Mouse (Mus musculus) liver, embryonic 16.5 days (tissue): ENCODE measurements around the gene Rab5if. TPM values are rescaled to one million over a fixed set of nuclear protein-coding genes. Genes with fewer than 3 reads are reported as not detected.

Experiments
- ATAC-seq: fragments of 200-750 bp; cut with Nextera tagmentation; 2 replicates; pipeline ENCODE4 v1.8.0; 2017; ENCODE audit warnings: low read depth, mild to moderate bottlenecking, moderate number of reproducible peaks, moderate library complexity
- H3K27ac ChIP-seq: fragments of 300-500 bp; sonication (generic); 2 replicates; pipeline ENCODE4 v1.5.1; 2014; ENCODE audit warnings: mild to moderate bottlenecking, low read length
- H3K27me3 ChIP-seq: fragments of 300-500 bp; sonication (generic); 2 replicates; pipeline ENCODE4 v1.6.1; 2014; ENCODE audit warnings: low read depth, low read length, mixed read lengths; ENCODE audit not compliant: control insufficient read depth, insufficient read depth
- H3K36me3 ChIP-seq: fragments of 300-500 bp; sonication (generic); 2 replicates; pipeline ENCODE4 v1.6.1; 2014; ENCODE audit warnings: mild to moderate bottlenecking; ENCODE audit not compliant: control insufficient read depth, insufficient read depth
- H3K4me1 ChIP-seq: fragments of 300-500 bp; sonication (generic); 2 replicates; pipeline ENCODE4 v1.6.1; 2014; ENCODE audit warnings: low read depth, low read length, mixed read lengths; ENCODE audit not compliant: control insufficient read depth
- H3K4me2 ChIP-seq: fragments of 300-500 bp; sonication (generic); 2 replicates; pipeline ENCODE4 v1.6.1; 2014; ENCODE audit warnings: low read depth, low read length, mixed read lengths
- H3K4me3 ChIP-seq: fragments of 300-500 bp; sonication (generic); 2 replicates; pipeline ENCODE4 v1.5.1; 2014; ENCODE audit warnings: low read depth, mild to moderate bottlenecking, low read length
- H3K9ac ChIP-seq: fragments of 300-500 bp; sonication (generic); 2 replicates; pipeline ENCODE4 v1.6.1; 2014; ENCODE audit warnings: low read depth, low read length
- H3K9me3 ChIP-seq: fragments of 300-500 bp; sonication (generic); replicated peaks from 2 replicates; pipeline ENCODE4 v1.6.1; 2016; ENCODE audit warnings: low read length; ENCODE audit not compliant: control insufficient read depth
- WGBS: fragments of 180-500 bp; shearing (Covaris S2); extraction: QIAGEN DNeasy Blood & Tissue Kit; methylation state at CpG from one replicate; pipeline ENCODE4 v1.1.7; 2014; ENCODE audit not compliant: insufficient replicate concordance; 5-methylcytosine and 5-hydroxymethylcytosine counted together
- polyA plus RNA-seq: library from polyadenylated mRNA; unstranded; fragments of >200 nt; fragmentation: Nextera tagmentation; extraction: Ambion mirVana; gene quantifications from 2 replicates; pipeline ENCODE4 v1.2.1, GENCODE M21; 2015

Rab5if gene
- polyA plus RNA-seq, 1 experiment from 2014 or later, result 112 TPM

DNA sequence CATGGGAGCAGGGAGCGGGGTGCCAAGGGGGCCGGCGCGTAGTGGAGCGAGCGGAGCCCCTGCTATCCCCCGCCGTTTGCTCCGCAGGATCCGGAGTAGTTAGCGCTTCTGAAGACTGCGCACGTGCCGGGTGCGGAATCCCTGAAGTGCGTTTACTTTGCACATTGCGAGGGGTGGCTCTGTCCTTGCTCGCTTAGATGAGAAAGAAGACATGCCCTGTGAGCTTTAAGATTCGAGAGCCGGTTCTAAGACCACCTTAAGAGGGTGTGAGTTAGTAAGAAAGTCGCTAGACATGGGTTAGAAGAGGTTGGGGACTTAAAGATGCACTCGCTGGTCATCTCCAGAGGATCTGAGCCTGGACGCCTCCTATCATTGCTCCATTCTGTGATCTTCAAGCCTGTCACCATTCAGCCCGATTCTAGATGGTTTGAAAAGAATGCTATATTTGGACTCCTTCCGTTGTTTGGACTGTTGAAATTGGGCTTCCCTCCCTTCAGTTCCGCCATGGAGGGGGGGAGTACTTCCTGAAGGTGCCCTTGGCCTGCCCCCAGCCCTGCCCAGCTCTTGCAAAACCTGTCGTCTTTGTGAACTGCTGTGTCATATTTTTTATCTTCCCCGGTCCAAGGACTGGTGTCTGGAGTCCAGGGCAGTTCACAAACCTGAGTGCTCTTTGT, 696 bp downstream of the Rab5if start:
- Histone ChIP-seq H3K27ac (peak overlapping the region; percentile 95), H3K4me1 (peaks cover 23% of the 10 kb centered on the region), H3K9me3 (no peaks in the 10 kb centered on the region), H3K36me3 (peaks cover 21% of the 10 kb centered on the region), H3K4me3 (peak overlapping the region; percentile 99), H3K27me3 (no peaks in the 10 kb centered on the region), H3K4me2 (peak overlapping the region; percentile 84), H3K9ac (peak overlapping the region; percentile 99)
- under 1% methylated on average over 28 of the region's 28 CpGs for WGBS
- peak; percentile 21 for ATAC-seq

DNA sequence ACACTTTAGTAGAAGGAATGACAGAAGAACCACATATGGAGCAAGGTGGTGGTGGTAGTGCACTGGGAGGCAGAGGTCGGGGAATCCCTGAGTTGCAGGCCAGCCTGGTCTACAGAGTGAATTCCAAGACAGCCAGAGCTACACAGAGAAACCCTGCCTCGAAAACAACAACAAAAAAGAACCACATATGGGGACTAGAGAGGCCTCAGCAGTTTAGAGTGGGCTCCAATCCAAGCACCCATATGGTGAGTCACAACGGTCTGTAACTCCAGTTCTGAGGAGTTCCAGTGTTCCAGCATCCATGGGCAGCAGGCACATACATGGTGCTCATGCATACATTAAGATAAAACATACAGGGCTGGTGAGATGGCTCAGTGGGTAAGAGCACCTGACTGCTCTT, 1.6 kb downstream of the Rab5if start:
- H3K4me2 ChIP-seq, result peak overlapping the region; percentile 84

DNA sequence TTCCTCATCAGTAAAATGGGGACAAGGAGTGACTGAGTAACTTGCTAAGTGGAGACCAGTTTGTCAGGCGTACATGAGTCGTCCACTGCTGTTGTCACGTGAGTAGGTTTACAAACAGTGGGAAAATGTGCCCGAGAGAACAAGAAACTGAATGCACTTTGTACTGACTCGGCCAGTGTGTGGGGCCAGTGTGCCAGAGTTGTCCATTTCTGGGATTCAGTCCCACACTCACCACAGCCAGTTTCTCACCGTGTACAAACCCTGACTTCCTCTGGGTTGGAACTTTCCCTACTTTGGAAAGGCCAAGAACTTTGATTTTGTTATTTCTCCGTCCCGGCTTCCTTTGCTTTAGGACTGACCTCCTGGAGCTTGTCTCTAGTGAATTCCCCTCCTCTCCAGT, 6.1 kb downstream of the Rab5if start:
- no peak overlapping the region for H3K4me2 ChIP-seq
- peak; percentile 27; the same call in 1 of the 2 replicates for ATAC-seq
- peaks cover 41% of the 10 kb centered on the region for H3K36me3 ChIP-seq
- H3K9me3 ChIP-seq, result no peaks in the 10 kb centered on the region
- no peak overlapping the region for H3K9ac ChIP-seq
- H3K4me3 ChIP-seq, result no peak overlapping the region
- H3K27ac ChIP-seq, result no peak overlapping the region
- no peaks in the 10 kb centered on the region for H3K27me3 ChIP-seq
- H3K4me1 ChIP-seq, result peaks cover 35% of the 10 kb centered on the region
- WGBS, result 69% methylated on average over 8 of the region's 8 CpGs

More for the DNA sequence above, 1.6 kb downstream of the Rab5if start:
- peaks cover 31% of the 10 kb centered on the region for H3K4me1 ChIP-seq
- H3K36me3 ChIP-seq, result peaks cover 21% of the 10 kb centered on the region
- H3K4me3 ChIP-seq, result peak overlapping the region; percentile 99
- no peaks in the 10 kb centered on the region for H3K9me3 ChIP-seq
- ATAC-seq, result no peak
- peak overlapping the region; percentile 95; the same call in 1 of the 2 replicates for H3K27ac ChIP-seq
- no peaks in the 10 kb centered on the region for H3K27me3 ChIP-seq
- whole genome bisulfite sequencing, result 72% methylated on average over 3 of the region's 3 CpGs
- peak overlapping the region; percentile 99 for H3K9ac ChIP-seq

DNA sequence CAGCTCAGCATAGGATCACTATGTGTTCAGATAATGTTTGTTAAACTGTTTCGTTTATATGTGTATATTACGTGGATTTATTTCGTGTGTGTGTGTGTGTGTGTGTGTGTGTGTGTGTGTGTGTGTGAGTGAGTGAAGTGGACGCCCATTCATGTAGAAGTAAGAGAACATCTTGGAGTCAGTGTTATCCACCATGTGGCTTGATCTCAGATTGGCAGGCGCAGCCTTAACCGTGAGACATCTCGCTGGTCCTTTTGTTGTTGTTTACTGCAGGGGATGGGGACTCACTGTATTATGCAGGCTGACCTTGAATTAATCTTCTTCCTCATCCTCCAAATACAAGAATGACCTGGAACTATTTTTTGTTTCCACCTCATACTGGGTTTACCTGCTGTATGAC, 6.6 kb downstream of the Rab5if start:
- no peak overlapping the region for H3K9ac ChIP-seq
- no peak overlapping the region for H3K4me2 ChIP-seq
- 76% methylated on average over 7 of the region's 7 CpGs for WGBS
- H3K4me3 ChIP-seq, result no peak overlapping the region
- H3K27ac ChIP-seq, result no peak overlapping the region
- H3K36me3 ChIP-seq, result peaks cover 46% of the 10 kb centered on the region
- H3K9me3 ChIP-seq, result no peaks in the 10 kb centered on the region
- peaks cover 33% of the 10 kb centered on the region for H3K4me1 ChIP-seq
- H3K27me3 ChIP-seq, result no peaks in the 10 kb centered on the region
- ATAC-seq, result no peak

DNA sequence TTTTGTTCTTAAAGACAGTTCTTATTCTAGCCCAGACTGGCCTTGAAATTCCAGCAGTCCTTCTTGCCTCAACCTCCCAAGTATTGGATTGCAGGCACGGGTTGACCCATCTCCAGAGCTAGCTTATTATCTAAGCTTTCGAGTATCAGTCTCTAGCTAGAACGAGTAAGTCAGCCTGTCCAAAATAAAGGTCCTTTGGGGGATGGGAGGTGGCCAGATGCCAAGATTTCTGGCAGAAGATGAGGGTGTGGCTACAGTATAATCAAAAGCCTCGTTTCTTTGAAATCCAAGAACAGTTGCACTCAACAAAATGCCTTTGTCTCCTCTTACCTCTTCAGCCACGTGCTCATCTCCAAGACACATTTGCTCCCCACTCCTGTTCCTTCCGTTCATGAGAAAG, 7.6 kb downstream of the Rab5if start:
- WGBS, result 41% methylated on average over 6 of the region's 6 CpGs
- peaks cover 25% of the 10 kb centered on the region for H3K4me1 ChIP-seq
- H3K9ac ChIP-seq, result no peak overlapping the region
- H3K36me3 ChIP-seq, result peaks cover 41% of the 10 kb centered on the region
- no peaks in the 10 kb centered on the region for H3K9me3 ChIP-seq
- H3K4me2 ChIP-seq, result no peak overlapping the region
- H3K27me3 ChIP-seq, result no peaks in the 10 kb centered on the region
- no peak for ATAC-seq
- no peak overlapping the region for H3K4me3 ChIP-seq
- no peak overlapping the region for H3K27ac ChIP-seq

DNA sequence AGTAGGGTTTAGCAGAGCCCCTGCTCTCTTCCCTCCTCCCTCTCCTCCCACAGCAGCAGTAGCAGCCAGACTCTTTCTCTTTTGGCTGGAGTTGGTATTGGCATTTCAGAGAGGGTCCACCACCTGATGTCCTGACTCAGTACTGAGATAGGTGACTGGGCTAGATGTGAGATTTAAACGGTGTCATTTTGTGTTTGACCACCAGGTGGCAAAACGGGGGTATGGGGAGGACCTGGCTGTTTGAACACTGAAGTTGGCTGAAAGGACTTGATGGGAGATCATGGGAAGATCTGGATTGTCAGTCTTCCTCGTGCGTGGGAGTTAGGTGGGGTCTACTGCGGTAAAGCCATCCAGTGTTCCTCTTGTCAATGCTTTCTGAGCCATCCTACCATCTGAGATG, 10.7 kb downstream of the Rab5if start:
- WGBS, result 18% methylated on average over 5 of the region's 5 CpGs
- H3K27ac ChIP-seq, result no peak overlapping the region
- no peaks in the 10 kb centered on the region for H3K27me3 ChIP-seq
- ATAC-seq, result peak; percentile 52; the same call in 1 of the 2 replicates
- no peak overlapping the region for H3K4me2 ChIP-seq
- no peaks in the 10 kb centered on the region for H3K9me3 ChIP-seq
- peaks cover 28% of the 10 kb centered on the region for H3K4me1 ChIP-seq
- peaks cover 26% of the 10 kb centered on the region for H3K36me3 ChIP-seq
- peak overlapping the region; percentile 14; the same call in 1 of the 2 replicates for H3K9ac ChIP-seq
- no peak overlapping the region for H3K4me3 ChIP-seq

DNA sequence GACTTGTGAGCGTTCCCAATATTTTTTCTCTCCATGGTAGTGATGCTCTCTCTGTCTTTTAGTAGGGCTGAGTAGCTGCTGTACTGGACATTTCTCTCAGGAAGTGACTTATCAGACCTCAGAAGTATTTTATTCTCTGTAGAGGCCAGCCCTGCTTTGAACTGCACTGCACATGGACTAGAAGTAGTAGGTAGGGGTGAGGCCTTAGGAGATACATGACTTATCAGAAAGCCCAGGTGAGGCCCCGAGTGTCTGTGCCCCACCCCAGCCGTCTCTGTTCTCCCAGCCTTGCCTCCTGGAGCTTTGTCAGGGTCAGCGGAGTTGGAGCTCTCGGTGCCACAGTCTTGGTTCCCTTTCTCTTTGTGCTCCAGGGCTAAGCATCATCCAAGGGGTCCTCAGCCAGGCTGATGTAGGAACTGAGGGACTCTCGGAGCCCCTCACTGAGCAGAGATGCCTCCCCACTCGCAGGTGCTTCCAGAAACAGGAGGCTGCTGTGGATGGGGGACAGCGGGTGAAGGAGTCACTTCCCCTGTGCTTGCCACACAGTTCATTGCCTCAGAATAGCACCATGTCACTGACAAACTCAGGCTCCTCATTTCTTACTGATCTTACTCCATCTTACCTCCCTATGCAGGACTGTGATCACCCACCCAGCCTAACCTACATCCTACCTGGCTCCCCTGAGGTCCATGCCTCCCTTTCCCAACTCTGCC, 11.3 kb downstream of the Rab5if start:
- Histone ChIP-seq H3K9me3 (no peaks in the 10 kb centered on the region), H3K4me2 (no peak overlapping the region), H3K9ac (peak overlapping the region; percentile 14; the same call in 1 of the 2 replicates), H3K27me3 (no peaks in the 10 kb centered on the region), H3K27ac (0 out of 2 replicates have a peak overlapping the region, but pooled peaks have one; percentile 9), H3K4me3 (no peak overlapping the region), H3K36me3 (peaks cover 26% of the 10 kb centered on the region), H3K4me1 (peaks cover 23% of the 10 kb centered on the region)
- 59% methylated on average over 8 of the region's 8 CpGs for WGBS
- peak; percentile 45; the same call in 1 of the 2 replicates for ATAC-seq

DNA sequence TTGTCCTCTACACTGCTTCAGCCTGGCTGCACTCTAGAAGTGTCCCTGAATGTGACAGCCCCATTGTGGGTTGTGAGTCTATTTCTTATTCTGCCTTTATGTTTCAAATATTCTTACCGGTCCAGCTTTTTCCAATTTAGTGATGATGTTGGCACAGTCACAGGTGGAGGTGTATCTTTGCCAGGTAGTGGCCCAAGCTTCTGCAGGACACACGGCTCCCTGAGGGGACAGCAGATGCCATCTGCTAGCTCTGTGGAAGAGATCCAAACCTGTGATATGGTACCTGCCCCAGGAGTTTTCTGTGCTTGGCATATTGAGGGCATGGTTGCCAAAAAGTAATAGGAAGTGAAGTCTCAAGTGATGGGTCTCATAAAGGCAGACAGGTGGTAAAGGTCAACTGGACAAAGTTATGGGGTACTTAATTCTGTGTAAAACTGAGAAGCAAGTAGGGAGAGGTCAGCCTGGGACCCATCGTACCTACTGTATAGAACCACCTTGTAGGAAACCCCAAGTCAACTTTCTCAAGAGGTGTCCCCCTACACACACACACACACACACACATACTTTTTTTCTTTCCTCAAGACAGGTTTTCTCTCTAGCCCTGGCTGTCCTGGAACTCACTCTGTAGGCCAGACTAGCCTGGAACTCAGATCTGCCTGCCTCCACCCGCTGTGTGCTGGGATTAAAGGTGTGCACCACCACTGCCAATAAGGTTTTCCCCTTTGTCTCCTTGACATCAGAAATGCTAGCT, 12.0 kb downstream of the Rab5if start:
- WGBS, result 86% methylated on average over 4 of the region's 4 CpGs
- Histone ChIP-seq H3K4me1 (peaks cover 25% of the 10 kb centered on the region), H3K4me2 (no peak overlapping the region), H3K4me3 (no peak overlapping the region), H3K9ac (no peak overlapping the region), H3K9me3 (no peaks in the 10 kb centered on the region), H3K36me3 (peaks cover 26% of the 10 kb centered on the region), H3K27me3 (no peaks in the 10 kb centered on the region), H3K27ac (no peak overlapping the region)
- no peak for ATAC-seq
